Mouse (Mus musculus): ENCODE results near the gene Wdr75. TPM values are rescaled to one million over a fixed set of nuclear protein-coding genes. Genes with fewer than 3 reads are reported as not detected.

Wdr75 gene
- polyA plus RNA-seq (2015; fragmentation: Nextera tagmentation; extraction: Ambion mirVana) = 24.3 and 25.3 TPM in 2 replicates

- Histone ChIP-seq H3K4me1 (replicated peaks; ENCODE audit: control insufficient read depth, insufficient read depth, low read length) (no peaks in the 10 kb centered on the region), H3K4me3 (ENCODE audit: low read depth, low read length) (peak within 1 kb of the TSS; percentile 97), H3K4me2 (replicated peaks; ENCODE audit: low read depth) (peak within 1 kb of the TSS; percentile 84), H3K9ac (ENCODE audit: low read depth, low read length) (peak within 1 kb of the TSS; percentile 86), H3K36me3 (ENCODE audit: control insufficient read depth, insufficient read depth) (no peaks in the 10 kb centered on the region), H3K9me3 (ENCODE audit: control insufficient read depth) (no peaks in the 10 kb centered on the region), H3K27me3 (replicated peaks; ENCODE audit: control insufficient read depth, insufficient read depth, low read length) (no peaks in the 10 kb centered on the region), H3K27ac (ENCODE audit: low read depth, low read length) (peak within 1 kb of the TSS; percentile 91)
- TF ChIP-seq CTCF (IDR thresholded peaks at IDR 0.05; ENCODE audit: low read depth) = no peak
- 1% methylated on average over 70 of the region's 70 CpGs for WGBS
- ATAC-seq = peak; percentile 100
Measured at GRCm38 (mm10) chr1:45794969-45795908, at the start of gene Wdr75. Wdr75 (plus strand) TSS chr1:45795166.

- Histone ChIP-seq H3K27ac (ENCODE audit: low read depth, low read length) (peak overlapping the region; percentile 28; the same call in 1 of the 2 replicates), H3K27me3 (replicated peaks; ENCODE audit: control insufficient read depth, insufficient read depth, low read length) (no peaks in the 10 kb centered on the region), H3K36me3 (ENCODE audit: control insufficient read depth, insufficient read depth) (no peaks in the 10 kb centered on the region), H3K4me3 (ENCODE audit: low read depth, low read length) (no peak overlapping the region), H3K9ac (ENCODE audit: low read depth, low read length) (no peak overlapping the region), H3K4me2 (replicated peaks; ENCODE audit: low read depth) (no peak overlapping the region), H3K9me3 (ENCODE audit: control insufficient read depth) (no peaks in the 10 kb centered on the region), H3K4me1 (replicated peaks; ENCODE audit: control insufficient read depth, insufficient read depth, low read length) (no peaks in the 10 kb centered on the region)
- no peak for ATAC-seq
- TF ChIP-seq CTCF (IDR thresholded peaks at IDR 0.05; ENCODE audit: low read depth) = no peak
Measured at GRCm38 (mm10) chr1:45755902-45756301, 39.1 kb upstream of the Wdr75 start.

- H3K4me1 ChIP-seq (replicated peaks; ENCODE audit: control insufficient read depth, insufficient read depth, low read length) = no peaks in the 10 kb centered on the region
- ATAC-seq = no peak
- H3K27ac ChIP-seq (ENCODE audit: low read depth, low read length) = no peak overlapping the region
- no peak for TF ChIP-seq CTCF (IDR thresholded peaks at IDR 0.05; ENCODE audit: low read depth)
- no peak overlapping the region for H3K4me3 ChIP-seq (ENCODE audit: low read depth, low read length)
- no peaks in the 10 kb centered on the region for H3K36me3 ChIP-seq (ENCODE audit: control insufficient read depth, insufficient read depth)
- no peaks in the 10 kb centered on the region for H3K27me3 ChIP-seq (replicated peaks; ENCODE audit: control insufficient read depth, insufficient read depth, low read length)
- H3K9ac ChIP-seq (ENCODE audit: low read depth, low read length) = no peak overlapping the region
- H3K4me2 ChIP-seq (replicated peaks; ENCODE audit: low read depth) = no peak overlapping the region
- no peaks in the 10 kb centered on the region for H3K9me3 ChIP-seq (ENCODE audit: control insufficient read depth)
Measured at GRCm38 (mm10) chr1:45756707-45757106, 38.3 kb upstream of the Wdr75 start.

- Histone ChIP-seq H3K27me3 (replicated peaks; ENCODE audit: control insufficient read depth, insufficient read depth, low read length) (no peaks in the 10 kb centered on the region), H3K9ac (ENCODE audit: low read depth, low read length) (no peak overlapping the region), H3K9me3 (ENCODE audit: control insufficient read depth) (no peaks in the 10 kb centered on the region), H3K4me1 (replicated peaks; ENCODE audit: control insufficient read depth, insufficient read depth, low read length) (no peaks in the 10 kb centered on the region), H3K36me3 (ENCODE audit: control insufficient read depth, insufficient read depth) (no peaks in the 10 kb centered on the region), H3K4me2 (replicated peaks; ENCODE audit: low read depth) (no peak overlapping the region), H3K4me3 (ENCODE audit: low read depth, low read length) (no peak overlapping the region), H3K27ac (ENCODE audit: low read depth, low read length) (no peak overlapping the region)
- 76% methylated on average over 1 of the region's 1 CpGs for WGBS
- no peak for ATAC-seq
- no peak for TF ChIP-seq CTCF (IDR thresholded peaks at IDR 0.05; ENCODE audit: low read depth)
Measured at GRCm38 (mm10) chr1:45758011-45758410, 37.0 kb upstream of the Wdr75 start.

GRCm38 (mm10) chr1:45760667-45761467, 34.1 kb upstream of the Wdr75 start:
- WGBS = 21% methylated on average over 4 of the region's 4 CpGs
- TF ChIP-seq CTCF (IDR thresholded peaks at IDR 0.05; ENCODE audit: low read depth) = no peak
- Histone ChIP-seq H3K4me3 (ENCODE audit: low read depth, low read length) (no peak overlapping the region), H3K27me3 (replicated peaks; ENCODE audit: control insufficient read depth, insufficient read depth, low read length) (no peaks in the 10 kb centered on the region), H3K36me3 (ENCODE audit: control insufficient read depth, insufficient read depth) (no peaks in the 10 kb centered on the region), H3K27ac (ENCODE audit: low read depth, low read length) (0 out of 2 replicates have a peak overlapping the region, but pooled peaks have one; percentile 15), H3K4me2 (replicated peaks; ENCODE audit: low read depth) (no peak overlapping the region), H3K9ac (ENCODE audit: low read depth, low read length) (no peak overlapping the region), H3K9me3 (ENCODE audit: control insufficient read depth) (no peaks in the 10 kb centered on the region), H3K4me1 (replicated peaks; ENCODE audit: control insufficient read depth, insufficient read depth, low read length) (no peaks in the 10 kb centered on the region)
- ATAC-seq = no peak

- no peak for ATAC-seq
- no peak overlapping the region for H3K4me2 ChIP-seq (replicated peaks; ENCODE audit: low read depth)
- no peaks in the 10 kb centered on the region for H3K4me1 ChIP-seq (replicated peaks; ENCODE audit: control insufficient read depth, insufficient read depth, low read length)
- no peak overlapping the region for H3K9ac ChIP-seq (ENCODE audit: low read depth, low read length)
- 32% methylated on average over 1 of the region's 1 CpGs for WGBS
- no peak for TF ChIP-seq CTCF (IDR thresholded peaks at IDR 0.05; ENCODE audit: low read depth)
- no peak overlapping the region for H3K4me3 ChIP-seq (ENCODE audit: low read depth, low read length)
- H3K27me3 ChIP-seq (replicated peaks; ENCODE audit: control insufficient read depth, insufficient read depth, low read length) = no peaks in the 10 kb centered on the region
- no peaks in the 10 kb centered on the region for H3K36me3 ChIP-seq (ENCODE audit: control insufficient read depth, insufficient read depth)
- 0 out of 2 replicates have a peak overlapping the region, but pooled peaks have one; percentile 15 for H3K27ac ChIP-seq (ENCODE audit: low read depth, low read length)
- H3K9me3 ChIP-seq (ENCODE audit: control insufficient read depth) = no peaks in the 10 kb centered on the region
Measured at GRCm38 (mm10) chr1:45761468-45761795, 33.5 kb upstream of the Wdr75 start.

Measured in intestine, postnatal 0 days (tissue).